Mouse (Mus musculus): ENCODE measurements at regions not wholly inside any gene's neighbourhood (a gene's known extent, or its start where the extent isn't known, plus 50 kb on each side); places are given as distances from the start of the nearest gene placed in this dataset.

DNA sequence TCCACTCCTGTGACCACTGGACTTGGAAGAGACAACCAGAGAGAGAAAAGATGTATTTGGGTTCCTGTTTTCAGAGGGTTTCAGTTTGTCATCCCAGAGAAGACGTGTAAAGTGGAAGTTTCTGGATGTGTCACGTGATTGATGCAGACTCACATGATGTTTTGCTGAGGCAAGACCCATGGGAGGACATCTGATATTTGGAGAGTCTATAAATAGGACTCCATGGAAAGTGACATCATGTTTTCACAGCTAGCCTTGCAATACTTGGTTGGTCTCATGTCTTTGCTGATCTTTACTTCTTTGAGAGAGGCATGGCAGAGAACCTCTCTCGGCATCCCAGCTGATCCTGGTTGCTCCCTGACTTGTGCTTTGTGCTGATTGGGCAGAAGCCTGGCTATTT lies 493.8 kb downstream of the Etnk1 start:
- TF ChIP-seq CTCF (IDR thresholded peaks at IDR 0.05; ENCODE audit: low read depth) (no peak), EP300 (IDR thresholded peaks at IDR 0.05; ENCODE audit: low read depth) (no peak)
